Mouse (Mus musculus): ENCODE measurements at regions not wholly inside any gene's neighbourhood (a gene's known extent, or its start where the extent isn't known, plus 50 kb on each side); places are given as distances from the start of the nearest gene placed in this dataset.

GRCm38 (mm10) chr13:99647661-99648204 is 131.4 kb upstream of the Map1b start:
- TF ChIP-seq FLI1 (IDR thresholded peaks at IDR 0.05; ENCODE audit: low read length) (no peak), GATA1 (IDR thresholded peaks at IDR 0.05; ENCODE audit: borderline replicate concordance, low read length) (no peak)

Measured in megakaryocyte, embryonic 14.5 days (primary cell).